Mouse (Mus musculus) Muller cell, postnatal 12 days (primary cell): ENCODE data around the gene RPS10-NUDT3.

ENCODE experiments used
- DNase-seq: peaks from one replicate; pipeline ENCODE4 v3.0.0-alpha.2; 2015; ENCODE audit errors: inconsistent ontology term

Gene RPS10-NUDT3

GRCm38 (mm10) chr17:27634871-27635574 lies at the start of gene RPS10-NUDT3:
Gene RPS10-NUDT3 (minus strand): TSS chr17:27635222.
- DNase-seq = peak; percentile 96

- no peak for DNase-seq
Observed at GRCm38 (mm10) chr17:27678924-27679813, 44.1 kb upstream of the RPS10-NUDT3 start.

GRCm38 (mm10) chr17:27677756-27678155 lies 42.7 kb upstream of the RPS10-NUDT3 start:
- no peak for DNase-seq

- no peak for DNase-seq
Observed at GRCm38 (mm10) chr17:27676270-27676669, 41.2 kb upstream of the RPS10-NUDT3 start.

GRCm38 (mm10) chr17:27675453-27675852 lies 40.4 kb upstream of the RPS10-NUDT3 start:
- no peak for DNase-seq

GRCm38 (mm10) chr17:27673945-27674344 lies 38.9 kb upstream of the RPS10-NUDT3 start:
- no peak for DNase-seq

- no peak for DNase-seq
Observed at GRCm38 (mm10) chr17:27671720-27672119, 36.7 kb upstream of the RPS10-NUDT3 start.

- DNase-seq = no peak
Observed at GRCm38 (mm10) chr17:27658767-27659166, 23.7 kb upstream of the RPS10-NUDT3 start.

GRCm38 (mm10) chr17:27657123-27657522 lies 22.1 kb upstream of the RPS10-NUDT3 start:
- DNase-seq = no peak

GRCm38 (mm10) chr17:27656414-27656813 lies 21.4 kb upstream of the RPS10-NUDT3 start:
- DNase-seq = no peak

GRCm38 (mm10) chr17:27656011-27656399 lies 21.0 kb upstream of the RPS10-NUDT3 start:
- DNase-seq = no peak

- peak; percentile 64 for DNase-seq
Observed at GRCm38 (mm10) chr17:27655089-27656010, 20.3 kb upstream of the RPS10-NUDT3 start, which contains the start of gene Pacsin1. Gene Pacsin1 (plus strand): TSS chr17:27655509.

GRCm38 (mm10) chr17:27653253-27653959 lies 18.4 kb upstream of the RPS10-NUDT3 start:
- DNase-seq = no peak

- DNase-seq = no peak
Observed at GRCm38 (mm10) chr17:27652046-27652790, 17.2 kb upstream of the RPS10-NUDT3 start.

GRCm38 (mm10) chr17:27650586-27650985 lies 15.6 kb upstream of the RPS10-NUDT3 start:
- DNase-seq = no peak

- DNase-seq = no peak
Observed at GRCm38 (mm10) chr17:27650160-27650559, 15.1 kb upstream of the RPS10-NUDT3 start.

- DNase-seq = no peak
Observed at GRCm38 (mm10) chr17:27645807-27646206, 10.8 kb upstream of the RPS10-NUDT3 start.

GRCm38 (mm10) chr17:27644572-27644971 lies 9.6 kb upstream of the RPS10-NUDT3 start:
- DNase-seq = no peak

GRCm38 (mm10) chr17:27643756-27644155 lies 8.7 kb upstream of the RPS10-NUDT3 start:
- DNase-seq = no peak

GRCm38 (mm10) chr17:27643101-27643500 lies 8.1 kb upstream of the RPS10-NUDT3 start:
- no peak for DNase-seq
